ENCODE assay signal across 16 mouse cellular contexts in the genomic region with DNA sequence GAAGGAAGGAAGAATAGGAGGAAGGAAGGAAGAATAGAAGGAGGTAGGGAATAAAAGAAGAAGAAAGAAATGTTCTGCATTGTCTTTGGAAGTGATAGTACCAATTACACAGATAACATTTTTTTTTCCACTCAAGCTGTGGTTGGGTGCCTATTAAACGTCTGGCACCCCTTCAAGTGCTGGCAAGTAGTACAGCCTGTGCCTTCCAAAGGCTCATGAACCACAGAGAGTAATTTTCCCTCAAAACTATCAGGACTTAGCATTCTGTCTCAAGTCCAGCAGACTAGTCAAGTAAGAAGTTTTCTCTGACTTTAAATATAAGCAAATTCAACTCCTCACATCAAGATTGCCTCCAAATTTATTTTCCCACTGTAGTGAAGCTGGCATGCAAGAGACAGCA.
DNase-seq lines count a peak whose midpoint lies in the region; ATAC-seq lines count a peak whose summit lies in the region.
"Had no signal": no experiment of that assay in that cellular context is flagged by ENCODE, and none has a peak within 500 bp of the region (broad histone marks: within the 10 kb centered on the region; RNA-seq: fewer than 3 reads in every experiment).

No protein-coding gene starts in this region.

- intact Hi-C loops in left cerebral cortex, postnatal 4 days (cut with DNase I), result no loop called here
- intact Hi-C loops in left cerebral cortex, postnatal 14 days (cut with DNase I), result no loop called here

- H3K36me3 ChIP-seq in heart, embryonic 12.5 days, result no peaks in the 10 kb centered on the region
- H3K36me3 ChIP-seq in neural tube, embryonic 15.5 days, result no peaks in the 10 kb centered on the region
- H3K36me3 ChIP-seq: embryonic facial prominence, embryonic 13.5 days; heart, embryonic 15.5 days; liver, embryonic 15.5 days; midbrain, embryonic 12.5 days had no signal

- H3K9ac ChIP-seq in heart, embryonic 12.5 days, result no peak overlapping the region
- H3K9ac ChIP-seq in neural tube, embryonic 15.5 days (replicated peaks), result no peak overlapping the region
- H3K9ac ChIP-seq: embryonic facial prominence, embryonic 13.5 days; heart, embryonic 15.5 days; liver, embryonic 15.5 days; midbrain, embryonic 12.5 days had no signal

- H3K9me3 ChIP-seq in heart, embryonic 12.5 days (replicated peaks), result no peaks in the 10 kb centered on the region; the same call in 1 of the 2 replicates
- no peaks in the 10 kb centered on the region for H3K9me3 ChIP-seq in neural tube, embryonic 15.5 days (replicated peaks)
- H3K9me3 ChIP-seq: embryonic facial prominence, embryonic 13.5 days; heart, embryonic 15.5 days; liver, embryonic 15.5 days; midbrain, embryonic 12.5 days had no signal

- H3K4me2 ChIP-seq in heart, embryonic 12.5 days, result no peak overlapping the region
- H3K4me2 ChIP-seq in neural tube, embryonic 15.5 days, result no peak overlapping the region
- H3K4me2 ChIP-seq: embryonic facial prominence, embryonic 13.5 days; heart, embryonic 15.5 days; liver, embryonic 15.5 days; midbrain, embryonic 12.5 days had no signal

- no peak overlapping the region for H3K4me3 ChIP-seq in heart, embryonic 12.5 days
- H3K4me3 ChIP-seq in neural tube, embryonic 15.5 days (replicated peaks), result no peak overlapping the region
- H3K4me3 ChIP-seq: embryonic facial prominence, embryonic 13.5 days; heart, embryonic 15.5 days; layer of hippocampus, adult 2 months; liver, embryonic 15.5 days; midbrain, embryonic 12.5 days had no signal

- no peaks in the 10 kb centered on the region for H3K27me3 ChIP-seq in heart, embryonic 12.5 days (replicated peaks)
- no peaks in the 10 kb centered on the region for H3K27me3 ChIP-seq in neural tube, embryonic 15.5 days (replicated peaks)
- H3K27me3 ChIP-seq: CH12.LX; embryonic facial prominence, embryonic 13.5 days; heart, embryonic 15.5 days; liver, embryonic 15.5 days; midbrain, embryonic 12.5 days had no signal

- H3K27ac ChIP-seq in heart, embryonic 12.5 days (ENCODE audit: poor library complexity, severe bottlenecking), result no peak overlapping the region
- no peak overlapping the region for H3K27ac ChIP-seq in neural tube, embryonic 15.5 days (replicated peaks)
- H3K27ac ChIP-seq: embryonic facial prominence, embryonic 13.5 days; heart, embryonic 15.5 days; layer of hippocampus, adult 2 months; liver, embryonic 15.5 days; midbrain, embryonic 12.5 days had no signal

- ATAC-seq in heart, embryonic 12.5 days (ENCODE audit: insufficient number of reproducible peaks, low FRiP score), result no peak
- no peak for ATAC-seq in neural tube, embryonic 15.5 days (ENCODE audit: low FRiP score)

- H3K4me1 ChIP-seq in heart, embryonic 12.5 days (replicated peaks), result no peaks in the 10 kb centered on the region
- H3K4me1 ChIP-seq in neural tube, embryonic 15.5 days, result no peaks in the 10 kb centered on the region
- H3K4me1 ChIP-seq: embryonic facial prominence, embryonic 13.5 days; heart, embryonic 15.5 days; liver, embryonic 15.5 days; midbrain, embryonic 12.5 days had no signal

- 35% methylated on average over 1 of the region's 1 CpGs for WGBS in heart, embryonic 12.5 days
- 48% methylated on average over 1 of the region's 1 CpGs for WGBS in neural tube, embryonic 15.5 days

- peak; percentile 22 for DNase-seq in adrenal gland, postnatal 14 days
- no peak for DNase-seq in adrenal gland, adult 2 months
- peak; percentile 83 for DNase-seq in heart, adult 11 months
- peak; percentile 26 for DNase-seq in left cerebral cortex, postnatal 4 days
- no peak for DNase-seq in left cerebral cortex, postnatal 14 days (ENCODE audit: low spot score in 2 of 2)
- DNase-seq in adipocyte (ENCODE audit: low spot score), result peak; percentile 78
- DNase-seq: cerebellum, adult 11-12 months; thymus, adult 2 months had no signal

Comparison
In these comparisons a context has a peak if more than half of its experiments do, and no peak if none do; other contexts are left out.
1. DNase-seq: peak in adrenal gland, postnatal 14 days (single experiment), heart, adult 11 months (single experiment), left cerebral cortex, postnatal 4 days (single experiment) and adipocyte (single experiment); none in adrenal gland, adult 2 months (single experiment) and left cerebral cortex, postnatal 14 days (0 of 2).